In the genomic region with DNA sequence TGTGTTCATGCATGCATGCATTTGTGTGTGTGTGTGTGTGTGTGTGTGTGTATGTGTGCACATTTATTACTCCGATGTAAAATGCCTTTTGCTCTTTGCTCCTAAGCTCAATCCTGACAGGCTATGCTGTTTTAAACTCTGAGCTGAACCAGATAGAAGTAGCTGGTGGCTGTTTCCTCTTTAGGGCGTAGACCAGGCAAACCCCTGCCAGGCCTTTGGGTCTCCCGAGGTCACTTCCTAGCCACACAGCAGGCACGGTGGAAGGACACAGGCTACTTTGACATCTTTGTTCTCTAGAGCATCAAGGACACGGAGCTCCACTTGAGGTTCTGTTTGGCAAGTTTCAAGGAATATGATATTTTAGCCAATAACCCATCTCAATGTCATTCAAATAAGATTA, we compare ENCODE assay signal across 14 mouse cellular contexts.
DNase-seq lines count a peak whose midpoint lies in the region; ATAC-seq lines count a peak whose summit lies in the region.
"Had no signal": no experiment of that assay in that cellular context is flagged by ENCODE, and none has a peak within 500 bp of the region (broad histone marks: within the 10 kb centered on the region; RNA-seq: fewer than 3 reads in every experiment).

No protein-coding gene starts in this region.

- H3K4me3 ChIP-seq in kidney, embryonic 14.5 days (ENCODE audit: low read length) = no peak overlapping the region
- H3K4me3 ChIP-seq: limb, embryonic 10.5 days had no signal

- no peaks in the 10 kb centered on the region for H3K36me3 ChIP-seq in kidney, embryonic 14.5 days (ENCODE audit: control insufficient read depth, insufficient read depth, low read length)
- H3K36me3 ChIP-seq: limb, embryonic 10.5 days had no signal

- intact Hi-C loops in left cerebral cortex, postnatal 4 days (cut with DNase I) = no loop called here

- no peak for ATAC-seq in kidney, embryonic 14.5 days (ENCODE audit: low FRiP score, low TSS enrichment)

- WGBS in kidney, embryonic 14.5 days = 50% methylated on average over 5 of the region's 5 CpGs

- H3K27me3 ChIP-seq in kidney, embryonic 14.5 days (ENCODE audit: control insufficient read depth, insufficient read depth, low read length) = no peaks in the 10 kb centered on the region
- H3K27me3 ChIP-seq: CH12.LX had no signal

- H3K9me3 ChIP-seq in kidney, embryonic 14.5 days (ENCODE audit: control insufficient read depth, low read length) = peaks cover 3% of the 10 kb centered on the region; the same call in 1 of the 2 replicates
- H3K9me3 ChIP-seq: limb, embryonic 10.5 days had no signal

- peaks cover 16% of the 10 kb centered on the region; the same call in 1 of the 2 replicates for H3K4me1 ChIP-seq in kidney, embryonic 14.5 days (ENCODE audit: control insufficient read depth, insufficient read depth, low read length)

- H3K9ac ChIP-seq in kidney, embryonic 14.5 days (ENCODE audit: low read depth, low read length) = no peak overlapping the region
- H3K9ac ChIP-seq: liver, embryonic 14.5 days had no signal

- H3K4me2 ChIP-seq in kidney, embryonic 14.5 days (replicated peaks; ENCODE audit: low read depth, low read length) = no peak overlapping the region

- no peak overlapping the region for H3K27ac ChIP-seq in kidney, embryonic 14.5 days (ENCODE audit: low read depth, low read length)
- H3K27ac ChIP-seq: limb, embryonic 10.5 days; liver, embryonic 14.5 days had no signal

- DNase-seq in kidney, adult 9 months = peak; percentile 36
- DNase-seq in R1 (ENCODE audit: low read depth, low spot score) = peak; percentile 40
- DNase-seq in adrenal gland, adult 2 months = peak; percentile 70
- peak; percentile 46 for DNase-seq in kidney, postnatal 10 days
- no peak for DNase-seq in left cerebral cortex, postnatal 4 days
- no peak for DNase-seq in spleen, postnatal 4 days (ENCODE audit: low spot score in 2 of 2)
- DNase-seq: cerebellum, adult 18-20 months; embryo, embryonic 11 days; layer of hippocampus, adult 9-11 months; thymus, adult 18-20 months had no signal

Comparison
In these comparisons a context has a peak if more than half of its experiments do, and no peak if none do; other contexts are left out.
1. DNase-seq: peak in kidney, adult 9 months (single experiment), R1 (single experiment), adrenal gland, adult 2 months (single experiment) and kidney, postnatal 10 days (single experiment); none in left cerebral cortex, postnatal 4 days (single experiment) and spleen, postnatal 4 days (0 of 2).